Mouse (Mus musculus): ENCODE data around the gene Cwc22. TPM values are rescaled to one million over a fixed set of nuclear protein-coding genes. Genes with fewer than 3 reads are reported as not detected.

Cwc22 gene
- polyA plus RNA-seq, 2 experiments: 11.0 to 15.8 TPM

GRCm38 (mm10) chr2:77944281-77944680 is 1.9 kb downstream of the Cwc22 start:
- no peak overlapping the region for H3K27ac ChIP-seq
- peaks cover 7 to 9% of the 10 kb centered on the region in 2 experiments; a peak in 3 of 4 replicates for H3K4me1 ChIP-seq (replicated peaks; ENCODE audit: control insufficient read depth in 2 of 2, insufficient read depth in 2 of 2, low read length in 1 of 2)
- H3K4me2 ChIP-seq (ENCODE audit: low read depth): no peak overlapping the region; the same call in 1 of the 2 replicates
- ATAC-seq (ENCODE audit: insufficient read depth) (no peak), DNase-seq (ENCODE audit: low read depth in 3 of 3, low spot score in 3 of 3) (no peak)
- no peaks in the 10 kb centered on the region for H3K27me3 ChIP-seq (ENCODE audit: control insufficient read depth, insufficient read depth, low read length)
- no peaks in the 10 kb centered on the region for H3K9me3 ChIP-seq (ENCODE audit: control insufficient read depth, low read length)
- H3K4me3 ChIP-seq (ENCODE audit: insufficient read depth in 1 of 2, low read depth in 2 of 2, low read length in 2 of 2): no peak overlapping the region
- no peak overlapping the region for H3K9ac ChIP-seq (replicated peaks)
- TF ChIP-seq EP300 (IDR thresholded peaks at IDR 0.05; ENCODE audit: low read depth): no peak
- no peak for TF ChIP-seq CTCF (IDR thresholded peaks at IDR 0.05; ENCODE audit: low read depth)
- 81% methylated on average over 5 of the region's 5 CpGs for WGBS (ENCODE audit: insufficient replicate concordance)
- H3K36me3 ChIP-seq (replicated peaks; ENCODE audit: control insufficient read depth, insufficient read depth, low read depth): no peaks in the 10 kb centered on the region

GRCm38 (mm10) chr2:77941944-77942343 is 4.2 kb downstream of the Cwc22 start:
- TF ChIP-seq CTCF (IDR thresholded peaks at IDR 0.05; ENCODE audit: low read depth): no peak
- TF ChIP-seq EP300 (IDR thresholded peaks at IDR 0.05; ENCODE audit: low read depth): no peak

GRCm38 (mm10) chr2:77938317-77938716 is 7.9 kb downstream of the Cwc22 start:
- no peak for TF ChIP-seq CTCF (IDR thresholded peaks at IDR 0.05; ENCODE audit: low read depth)
- TF ChIP-seq EP300 (IDR thresholded peaks at IDR 0.05; ENCODE audit: low read depth): no peak
- Histone ChIP-seq H3K36me3 (replicated peaks; ENCODE audit: control insufficient read depth, insufficient read depth, low read depth) (peaks cover 16% of the 10 kb centered on the region), H3K9me3 (ENCODE audit: control insufficient read depth, low read length) (no peaks in the 10 kb centered on the region), H3K4me3 (ENCODE audit: insufficient read depth in 1 of 2, low read depth in 2 of 2, low read length in 2 of 2) (no peak overlapping the region), H3K4me2 (ENCODE audit: low read depth) (no peak overlapping the region), H3K27ac (no peak overlapping the region), H3K27me3 (ENCODE audit: control insufficient read depth, insufficient read depth, low read length) (no peaks in the 10 kb centered on the region), H3K9ac (replicated peaks) (no peak overlapping the region), H3K4me1 (replicated peaks; ENCODE audit: control insufficient read depth in 2 of 2, insufficient read depth in 2 of 2, low read length in 1 of 2) (no peaks in the 10 kb centered on the region)
- 78% methylated on average over 4 of the region's 4 CpGs for WGBS (ENCODE audit: insufficient replicate concordance)
- ATAC-seq (ENCODE audit: insufficient read depth): no peak
- no peak for DNase-seq (ENCODE audit: low read depth in 3 of 3, low spot score in 3 of 3)

More at GRCm38 (mm10) chr2:77941944-77942343, 4.2 kb downstream of the Cwc22 start:
- Histone ChIP-seq H3K27me3 (ENCODE audit: control insufficient read depth, insufficient read depth, low read length) (no peaks in the 10 kb centered on the region), H3K4me1 (replicated peaks; ENCODE audit: control insufficient read depth in 2 of 2, insufficient read depth in 2 of 2, low read length in 1 of 2) (peaks cover 7 to 9% of the 10 kb centered on the region in 2 experiments; a peak in 3 of 4 replicates), H3K9me3 (ENCODE audit: control insufficient read depth, low read length) (no peaks in the 10 kb centered on the region), H3K4me2 (ENCODE audit: low read depth) (no peak overlapping the region), H3K27ac (no peak overlapping the region), H3K4me3 (ENCODE audit: insufficient read depth in 1 of 2, low read depth in 2 of 2, low read length in 2 of 2) (no peak overlapping the region), H3K9ac (replicated peaks) (no peak overlapping the region), H3K36me3 (replicated peaks; ENCODE audit: control insufficient read depth, insufficient read depth, low read depth) (no peaks in the 10 kb centered on the region)
- DNase-seq (ENCODE audit: low read depth in 3 of 3, low spot score in 3 of 3) (no peak), ATAC-seq (ENCODE audit: insufficient read depth) (no peak)
- 76% methylated on average over 2 of the region's 2 CpGs for WGBS (ENCODE audit: insufficient replicate concordance)

- H3K4me1 ChIP-seq (replicated peaks; ENCODE audit: control insufficient read depth in 2 of 2, insufficient read depth in 2 of 2, low read length in 1 of 2): no peaks in the 10 kb centered on the region
- H3K36me3 ChIP-seq (replicated peaks; ENCODE audit: control insufficient read depth, insufficient read depth, low read depth): peaks cover 16% of the 10 kb centered on the region
- no peak overlapping the region for H3K4me3 ChIP-seq (ENCODE audit: insufficient read depth in 1 of 2, low read depth in 2 of 2, low read length in 2 of 2)
- ATAC-seq (ENCODE audit: insufficient read depth) (no peak), DNase-seq (ENCODE audit: low read depth in 3 of 3, low spot score in 3 of 3) (no peak)
- no peak overlapping the region for H3K9ac ChIP-seq (replicated peaks)
- TF ChIP-seq CTCF (IDR thresholded peaks at IDR 0.05; ENCODE audit: low read depth) (no peak), EP300 (IDR thresholded peaks at IDR 0.05; ENCODE audit: low read depth) (no peak)
- no peaks in the 10 kb centered on the region for H3K9me3 ChIP-seq (ENCODE audit: control insufficient read depth, low read length)
- H3K27ac ChIP-seq: no peak overlapping the region
- no peak overlapping the region for H3K4me2 ChIP-seq (ENCODE audit: low read depth)
- no peaks in the 10 kb centered on the region for H3K27me3 ChIP-seq (ENCODE audit: control insufficient read depth, insufficient read depth, low read length)
- WGBS (ENCODE audit: insufficient replicate concordance): 83% methylated on average over 3 of the region's 3 CpGs
Measured at GRCm38 (mm10) chr2:77937818-77938217, 8.4 kb downstream of the Cwc22 start.

GRCm38 (mm10) chr2:77934138-77934537 is 12.0 kb downstream of the Cwc22 start:
- no peak overlapping the region for H3K4me3 ChIP-seq (ENCODE audit: insufficient read depth in 1 of 2, low read depth in 2 of 2, low read length in 2 of 2)
- 85% methylated on average over 4 of the region's 4 CpGs for WGBS (ENCODE audit: insufficient replicate concordance)

More at GRCm38 (mm10) chr2:77934138-77934537, 12.0 kb downstream of the Cwc22 start:
- H3K27ac ChIP-seq: no peak overlapping the region
- no peak overlapping the region for H3K4me2 ChIP-seq (ENCODE audit: low read depth)
- DNase-seq (ENCODE audit: low read depth in 3 of 3, low spot score in 3 of 3): no peak
- no peak for ATAC-seq (ENCODE audit: insufficient read depth)
- no peaks in the 10 kb centered on the region for H3K9me3 ChIP-seq (ENCODE audit: control insufficient read depth, low read length)
- peaks cover 26% of the 10 kb centered on the region for H3K36me3 ChIP-seq (replicated peaks; ENCODE audit: control insufficient read depth, insufficient read depth, low read depth)
- no peak for TF ChIP-seq CTCF (IDR thresholded peaks at IDR 0.05; ENCODE audit: low read depth)
- no peak for TF ChIP-seq EP300 (IDR thresholded peaks at IDR 0.05; ENCODE audit: low read depth)
- H3K4me1 ChIP-seq (replicated peaks; ENCODE audit: control insufficient read depth in 2 of 2, insufficient read depth in 2 of 2, low read length in 1 of 2): no peaks in the 10 kb centered on the region
- H3K9ac ChIP-seq (replicated peaks): no peak overlapping the region
- H3K27me3 ChIP-seq (ENCODE audit: control insufficient read depth, insufficient read depth, low read length): no peaks in the 10 kb centered on the region
